Mouse (Mus musculus) midbrain, embryonic 14.5 days (tissue): ENCODE measurements around the gene Rtn1. TPM values are rescaled to one million over a fixed set of nuclear protein-coding genes. Genes with fewer than 3 reads are reported as not detected.

ENCODE experiments used
- ATAC-seq: fragments of 200-750 bp; cut with Nextera tagmentation; 2 replicates; pipeline ENCODE4 v1.8.0; 2017; ENCODE audit warnings: moderate number of reproducible peaks, moderate library complexity; ENCODE audit not compliant: low FRiP score, low TSS enrichment
- DNase-seq: peaks from one replicate; pipeline ENCODE4 v3.0.0-alpha.2; 2015
- H3K27ac ChIP-seq: fragments of 300-500 bp; sonication (generic); replicated peaks from 2 replicates; pipeline ENCODE4 v1.5.1; 2014; ENCODE audit warnings: mild to moderate bottlenecking, low read depth, low read length, moderate library complexity
- H3K27me3 ChIP-seq: fragments of 300-500 bp; sonication (generic); 2 replicates; pipeline ENCODE4 v1.6.1; 2014; ENCODE audit warnings: low read length, control low read depth, mixed read lengths; ENCODE audit not compliant: control insufficient read depth, insufficient read depth
- H3K36me3 ChIP-seq: fragments of 300-500 bp; sonication (generic); 2 replicates; pipeline ENCODE4 v1.6.1; 2014; ENCODE audit warnings: low read length, control low read depth; ENCODE audit not compliant: control insufficient read depth, insufficient read depth
- H3K4me1 ChIP-seq: fragments of 300-500 bp; sonication (generic); 2 replicates; pipeline ENCODE4 v1.6.1; 2014; ENCODE audit warnings: mild to moderate bottlenecking, antibody characterized with exemption, low read length, control low read depth; ENCODE audit not compliant: control insufficient read depth, insufficient read depth
- H3K4me2 ChIP-seq: fragments of 300-500 bp; sonication (generic); 2 replicates; pipeline ENCODE4 v1.6.1; 2014; ENCODE audit warnings: mild to moderate bottlenecking, low read length, moderate library complexity
- H3K4me3 ChIP-seq: fragments of 300-500 bp; sonication (generic); replicated peaks from 2 replicates; pipeline ENCODE4 v1.5.1; 2014; ENCODE audit warnings: low read depth, low read length
- H3K9ac ChIP-seq: fragments of 300-500 bp; sonication (generic); replicated peaks from 2 replicates; pipeline ENCODE4 v1.6.1; 2014; ENCODE audit warnings: mild to moderate bottlenecking, low read length, moderate library complexity
- H3K9me3 ChIP-seq: fragments of 300-500 bp; sonication (generic); 2 replicates; pipeline ENCODE4 v1.6.1; 2016; ENCODE audit warnings: low read length, control low read depth, mixed read lengths; ENCODE audit not compliant: control insufficient read depth
- WGBS: fragments of 180-500 bp; shearing (Covaris S2); extraction: QIAGEN DNeasy Blood & Tissue Kit; methylation state at CpG from one replicate; pipeline ENCODE4 v1.1.7; 2014; 5-methylcytosine and 5-hydroxymethylcytosine counted together
- polyA plus RNA-seq: library from polyadenylated mRNA; unstranded; fragments of >200 nt; fragmentation: Nextera tagmentation; extraction: Ambion mirVana; gene quantifications from 2 replicates; pipeline ENCODE4 v1.2.1, GENCODE M21; 2014

Gene Rtn1
- polyA plus RNA-seq, 1 experiment from 2014 or later = 2,477 TPM

- no peak for ATAC-seq
- 73% methylated on average over 12 of the region's 12 CpGs for WGBS
These were observed 145.4 kb downstream of the Rtn1 start for GRCm38 (mm10) chr12:72263213-72264103.

DNA sequence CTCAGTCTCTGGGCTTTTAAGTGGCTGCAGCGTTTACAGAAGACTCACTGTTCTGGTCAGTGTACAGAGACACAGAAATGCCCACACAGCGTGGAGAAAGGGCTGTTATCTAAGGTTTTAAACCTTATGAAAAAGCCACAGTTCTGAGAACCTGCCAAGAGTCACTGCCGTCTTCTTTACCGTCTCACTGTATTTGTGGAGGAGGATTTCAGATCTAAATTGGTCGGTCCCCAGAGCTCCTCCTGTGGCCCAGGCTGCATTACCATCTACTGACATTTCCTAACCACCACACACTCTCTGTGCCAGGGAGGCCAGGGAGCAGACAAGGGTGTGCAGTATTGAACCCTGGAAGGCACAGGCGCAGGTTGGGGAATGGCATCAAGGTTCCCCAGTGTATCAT, 151.9 kb downstream of the Rtn1 start:
- WGBS = 93% methylated on average over 6 of the region's 6 CpGs
- H3K27ac ChIP-seq = no peak overlapping the region
- ATAC-seq (no peak), DNase-seq (no peak)
- no peaks in the 10 kb centered on the region for H3K36me3 ChIP-seq
- no peaks in the 10 kb centered on the region for H3K27me3 ChIP-seq
- H3K4me1 ChIP-seq = no peaks in the 10 kb centered on the region
- H3K9ac ChIP-seq = no peak overlapping the region
- no peak overlapping the region for H3K4me3 ChIP-seq
- H3K9me3 ChIP-seq = no peaks in the 10 kb centered on the region
- H3K4me2 ChIP-seq = no peak overlapping the region

More at GRCm38 (mm10) chr12:72263213-72264103, 145.4 kb downstream of the Rtn1 start:
- H3K4me3 ChIP-seq = no peak overlapping the region
- H3K4me2 ChIP-seq = no peak overlapping the region
- peaks cover 26% of the 10 kb centered on the region for H3K4me1 ChIP-seq
- DNase-seq = peak; percentile 26
- no peaks in the 10 kb centered on the region for H3K27me3 ChIP-seq
- H3K27ac ChIP-seq = peak overlapping the region; percentile 5; the same call in 1 of the 2 replicates
- H3K9me3 ChIP-seq = no peaks in the 10 kb centered on the region
- no peaks in the 10 kb centered on the region for H3K36me3 ChIP-seq
- no peak overlapping the region for H3K9ac ChIP-seq

- no peaks in the 10 kb centered on the region for H3K9me3 ChIP-seq
- no peaks in the 10 kb centered on the region for H3K4me1 ChIP-seq
- H3K9ac ChIP-seq = no peak overlapping the region
- no peak overlapping the region; the same call in 1 of the 2 replicates for H3K27ac ChIP-seq
- 67% methylated on average over 3 of the region's 3 CpGs for WGBS
- no peaks in the 10 kb centered on the region for H3K27me3 ChIP-seq
- H3K36me3 ChIP-seq = no peaks in the 10 kb centered on the region
- ATAC-seq (no peak), DNase-seq (peak; percentile 34)
- H3K4me2 ChIP-seq = no peak overlapping the region
- H3K4me3 ChIP-seq = no peak overlapping the region
These were observed 155.8 kb downstream of the Rtn1 start for GRCm38 (mm10) chr12:72253040-72253439.

GRCm38 (mm10) chr12:72251890-72252445, 156.9 kb downstream of the Rtn1 start:
- Histone ChIP-seq H3K36me3 (no peaks in the 10 kb centered on the region), H3K27ac (no peak overlapping the region), H3K27me3 (no peaks in the 10 kb centered on the region), H3K4me3 (no peak overlapping the region), H3K9ac (no peak overlapping the region), H3K9me3 (no peaks in the 10 kb centered on the region), H3K4me2 (no peak overlapping the region), H3K4me1 (no peaks in the 10 kb centered on the region)
- no peak for DNase-seq
- 84% methylated on average over 10 of the region's 10 CpGs for WGBS
- ATAC-seq = no peak

DNA sequence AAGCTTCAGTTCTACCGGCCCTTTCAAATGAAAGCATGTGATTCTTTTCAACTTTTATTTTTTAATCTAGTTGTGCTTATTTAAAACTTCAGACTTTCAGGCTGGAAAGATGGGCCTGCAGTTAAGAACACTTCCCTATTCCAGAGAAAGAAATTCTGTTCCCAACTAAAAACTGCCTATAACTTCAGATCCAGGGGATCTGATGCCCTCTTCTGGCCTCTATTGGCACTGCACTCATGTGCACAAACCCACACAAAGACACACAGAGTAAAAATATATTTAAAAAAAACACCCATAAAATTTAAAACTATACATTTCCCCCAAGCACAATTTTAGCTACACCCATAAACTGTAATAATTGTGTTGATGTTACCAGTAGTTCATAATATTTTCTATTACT, 163.9 kb downstream of the Rtn1 start:
- H3K9ac ChIP-seq = no peak overlapping the region
- no peaks in the 10 kb centered on the region for H3K27me3 ChIP-seq
- no peaks in the 10 kb centered on the region for H3K4me1 ChIP-seq
- no peak overlapping the region for H3K27ac ChIP-seq
- no peaks in the 10 kb centered on the region for H3K36me3 ChIP-seq
- WGBS = 91% methylated on average over 1 of the region's 1 CpGs
- no peak overlapping the region for H3K4me3 ChIP-seq
- ATAC-seq (no peak), DNase-seq (no peak)
- H3K4me2 ChIP-seq = no peak overlapping the region
- no peaks in the 10 kb centered on the region for H3K9me3 ChIP-seq

GRCm38 (mm10) chr12:72242807-72243206, 166.0 kb downstream of the Rtn1 start:
- Histone ChIP-seq H3K4me1 (0 out of 2 replicates have a peak, but pooled peaks cover 7% of the 10 kb centered on the region), H3K9me3 (no peaks in the 10 kb centered on the region), H3K27me3 (no peaks in the 10 kb centered on the region), H3K4me2 (no peak overlapping the region), H3K9ac (no peak overlapping the region), H3K4me3 (no peak overlapping the region), H3K27ac (no peak overlapping the region), H3K36me3 (no peaks in the 10 kb centered on the region)
- ATAC-seq = no peak
- DNase-seq = peak; percentile 47
- 77% methylated on average over 6 of the region's 6 CpGs for WGBS

- ATAC-seq (no peak), DNase-seq (no peak)
- Histone ChIP-seq H3K27ac (no peak overlapping the region; the same call in 1 of the 2 replicates), H3K9ac (no peak overlapping the region), H3K36me3 (no peaks in the 10 kb centered on the region), H3K27me3 (no peaks in the 10 kb centered on the region), H3K4me2 (no peak overlapping the region), H3K4me3 (no peak overlapping the region), H3K9me3 (no peaks in the 10 kb centered on the region), H3K4me1 (peaks cover 14% of the 10 kb centered on the region; the same call in 1 of the 2 replicates)
These were observed 168.3 kb downstream of the Rtn1 start for GRCm38 (mm10) chr12:72240506-72240905.

GRCm38 (mm10) chr12:72239230-72239894, 169.5 kb downstream of the Rtn1 start:
- no peak for ATAC-seq
- Histone ChIP-seq H3K4me1 (peaks cover 16% of the 10 kb centered on the region), H3K36me3 (no peaks in the 10 kb centered on the region), H3K9ac (peak overlapping the region; percentile 4; the same call in 1 of the 2 replicates), H3K27me3 (no peaks in the 10 kb centered on the region), H3K9me3 (no peaks in the 10 kb centered on the region), H3K27ac (0 out of 2 replicates have a peak overlapping the region, but pooled peaks have one; percentile 60), H3K4me2 (no peak overlapping the region), H3K4me3 (no peak overlapping the region)
- WGBS = 35% methylated on average over 12 of the region's 12 CpGs
- DNase-seq = peak; percentile 52
